Mouse (Mus musculus) CH12.LX (cell line): ENCODE data around the gene Srarp. TPM values are rescaled to one million over a fixed set of nuclear protein-coding genes. Genes with fewer than 3 reads are reported as not detected.

ENCODE experiments used
- DNase-seq: peaks from one replicate; pipeline ENCODE4 v3.0.0-alpha.2; 2013; ENCODE audit errors: extremely low read depth
- H3K27ac ChIP-seq: 2 replicates; pipeline ENCODE4 v1.5.1; 2012; ENCODE audit warnings: low read depth, mild to moderate bottlenecking, control low read depth, moderate library complexity; ENCODE audit not compliant: insufficient read depth
- H3K27me3 ChIP-seq: replicated peaks from 2 replicates; pipeline ENCODE3; 2012; ENCODE audit warnings: inconsistent platforms
- H3K36me3 ChIP-seq, 2 experiments: replicated peaks in 1 of 2; 2 replicates each; pipeline versions ENCODE3 to v1.6.1; 2012; ENCODE audit warnings: inconsistent platforms in 1 of 2, low read length in 1 of 2, mild to moderate bottlenecking in 1 of 2, mixed read lengths in 1 of 2, moderate library complexity in 1 of 2; ENCODE audit not compliant: control insufficient read depth in 1 of 2, insufficient read depth in 1 of 2
- H3K4me1 ChIP-seq, 2 experiments: 2 replicates each; pipeline ENCODE4 v1.6.1; 2012; ENCODE audit warnings: inconsistent platforms in 1 of 2, moderate library complexity in 1 of 2; ENCODE audit not compliant: insufficient read depth in 2 of 2, control insufficient read depth in 1 of 2
- H3K4me2 ChIP-seq: 2 replicates; pipeline ENCODE4 v1.6.1; 2012; ENCODE audit warnings: low read depth, mild to moderate bottlenecking, control low read depth; ENCODE audit not compliant: poor library complexity, insufficient read depth, severe bottlenecking
- H3K4me3 ChIP-seq, 3 experiments: fragments of 150-350 bp in 1 of 3; sonication (generic) in 1 of 3; replicated peaks in 1 of 3; 2 replicates each; pipeline versions ENCODE3 to v1.5.1; 2011 to 2012; ENCODE audit warnings: low read depth in 2 of 3, low read length in 2 of 3, mild to moderate bottlenecking in 2 of 3, moderate library complexity in 2 of 3, control low read depth in 1 of 3, improper control_type of control experiment in 1 of 3, inconsistent platforms in 1 of 3, mixed read lengths in 1 of 3; ENCODE audit not compliant: poor library complexity in 1 of 3
- H3K79me2 ChIP-seq: replicated peaks from 2 replicates; pipeline ENCODE4 v1.6.1; 2012; ENCODE audit warnings: mild to moderate bottlenecking, moderate library complexity; ENCODE audit not compliant: control insufficient read depth, poor library complexity, insufficient read depth, severe bottlenecking; ENCODE audit errors: extremely low read depth
- H3K9ac ChIP-seq: 2 replicates; pipeline ENCODE4 v1.6.1; 2012; ENCODE audit warnings: low read depth, mild to moderate bottlenecking, control low read depth, moderate library complexity; ENCODE audit not compliant: insufficient read depth
- H3K9me3 ChIP-seq: replicated peaks from 2 replicates; pipeline ENCODE3; 2012; ENCODE audit warnings: low read length, inconsistent platforms, mixed read lengths
- BHLHE40 ChIP-seq: IDR thresholded peaks from 2 replicates; pipeline ENCODE4 v1.6.1; 2011; ENCODE audit warnings: mild to moderate bottlenecking, low read depth, low read length, improper control_type of control experiment
- CTCF ChIP-seq, 2 experiments: IDR thresholded peaks in 1 of 2; conservative IDR thresholded peaks in 1 of 2; 2 replicates each; pipeline ENCODE4 v1.5.1; 2011 to 2012; ENCODE audit warnings: low read depth in 2 of 2, low read length in 2 of 2, improper control_type of control experiment in 1 of 2, inconsistent platforms in 1 of 2, mild to moderate bottlenecking in 1 of 2, moderate library complexity in 1 of 2
- ELF1 ChIP-seq: IDR thresholded peaks from 2 replicates; pipeline ENCODE4 v1.6.1; 2014; ENCODE audit warnings: low read depth, mild to moderate bottlenecking, inconsistent platforms, low read length, improper control_type of control experiment
- GABPA ChIP-seq: IDR thresholded peaks from 2 replicates; pipeline ENCODE4 v1.6.1; 2012; ENCODE audit warnings: low read depth, low read length, improper control_type of control experiment, inconsistent platforms; ENCODE audit not compliant: insufficient replicate concordance
- IRF4 ChIP-seq: IDR thresholded peaks from 2 replicates; pipeline ENCODE4 v1.6.1; 2014; ENCODE audit warnings: low read depth, mild to moderate bottlenecking, inconsistent platforms, low read length, improper control_type of control experiment
- KAT2A ChIP-seq: IDR thresholded peaks from 2 replicates; pipeline ENCODE4 v1.6.1; 2012; ENCODE audit warnings: low read length, improper control_type of control experiment, inconsistent platforms; ENCODE audit not compliant: insufficient replicate concordance
- MAX ChIP-seq: IDR thresholded peaks from 2 replicates; pipeline ENCODE4 v1.6.1; 2011; ENCODE audit warnings: low read length, improper control_type of control experiment
- MEF2A ChIP-seq: IDR thresholded peaks from 2 replicates; pipeline ENCODE4 v1.6.1; 2014; ENCODE audit warnings: low read depth, mild to moderate bottlenecking, inconsistent platforms, low read length, improper control_type of control experiment, borderline replicate concordance
- MXI1 ChIP-seq: IDR thresholded peaks from 2 replicates; pipeline ENCODE4 v1.6.1; 2011; ENCODE audit warnings: mild to moderate bottlenecking, low read depth, low read length, improper control_type of control experiment
- NRF1 ChIP-seq: IDR thresholded peaks from 2 replicates; pipeline ENCODE4 v1.6.1; 2014; ENCODE audit warnings: low read depth, mild to moderate bottlenecking, inconsistent platforms, low read length, improper control_type of control experiment, moderate library complexity
- POLR2A ChIP-seq: IDR thresholded peaks from 2 replicates; pipeline ENCODE4 v1.6.1; 2011; ENCODE audit warnings: low read depth, mild to moderate bottlenecking, improper control_type of control experiment, low read length
- POLR2AphosphoS2 ChIP-seq: IDR thresholded peaks from 2 replicates; pipeline ENCODE4 v1.6.1; 2011; ENCODE audit warnings: low read depth, low read length, improper control_type of control experiment
- RAD21 ChIP-seq: IDR thresholded peaks from 2 replicates; pipeline ENCODE4 v1.6.1; 2011; ENCODE audit warnings: low read depth, mild to moderate bottlenecking, low read length, improper control_type of control experiment, moderate library complexity
- RCOR1 ChIP-seq: conservative IDR thresholded peaks from 2 replicates; pipeline ENCODE4 v1.6.1; 2012; ENCODE audit warnings: low read depth, mild to moderate bottlenecking, inconsistent platforms, low read length, improper control_type of control experiment
- SIN3A ChIP-seq: IDR thresholded peaks from 2 replicates; pipeline ENCODE4 v1.6.1; 2012; ENCODE audit warnings: low read length, improper control_type of control experiment, inconsistent platforms
- SMC3 ChIP-seq: IDR thresholded peaks from 2 replicates; pipeline ENCODE4 v1.6.1; 2011; ENCODE audit warnings: low read depth, low read length, improper control_type of control experiment
- UBTF ChIP-seq: IDR thresholded peaks from 2 replicates; pipeline ENCODE4 v1.6.1; 2012; ENCODE audit warnings: low read depth, mild to moderate bottlenecking, inconsistent platforms, low read length, improper control_type of control experiment, moderate library complexity
- ZC3H11A ChIP-seq: IDR thresholded peaks from 2 replicates; pipeline ENCODE4 v1.6.1; 2012; ENCODE audit warnings: low read depth, mild to moderate bottlenecking, inconsistent platforms, low read length, improper control_type of control experiment
- ZNF384 ChIP-seq: IDR thresholded peaks from 2 replicates; pipeline ENCODE4 v1.6.1; 2012; ENCODE audit warnings: low read depth, low read length, improper control_type of control experiment, inconsistent platforms
- dilution Hi-C: fragments of 300-500 bp; cut with MboI; formaldehyde crosslinking; loops from 2 replicates; pipeline ENCODE4 v1.14.3; 2020; ENCODE audit warnings: low sequenced_read_pairs; ENCODE audit not compliant: extremely low pct_unique_long_range_greater_than_20kb, extremely low pct_ligation_motif_present
- in situ Hi-C: fragments of 300-500 bp; cut with MboI; formaldehyde crosslinking; loops from 3 replicates; pipeline ENCODE4 v1.14.3; 2019; ENCODE audit warnings: low sequenced_read_pairs, low pct_ligation_motif_present, low pct_unique_long_range_greater_than_20kb, mixed read lengths
- polyA plus RNA-seq: library from polyadenylated mRNA; unstranded; fragments of >175 nt; gene quantifications from 2 replicates; pipeline ENCODE4 v1.2.1, GENCODE M21; 2012; ENCODE audit warnings: low read depth; ENCODE audit not compliant: insufficient read length
- total RNA-seq, 2 experiments: library from RNA; depleted of rRNA; stranded (reverse); fragments of 300-350 nt in 1 of 2; fragments of >200 nt in 1 of 2; gene quantifications; 2 replicates each; pipeline ENCODE4 v1.2.3; 2012 to 2014

The Srarp gene
- total and polyA plus RNA-seq, 3 experiments: not detected

GRCm38 (mm10) chr4:141430997-141431396 is 4.9 kb downstream of the Srarp start (continued):
- TF ChIP-seq MAX (no peak), ZC3H11A (peak; percentile 31)

GRCm38 (mm10) chr4:141429847-141430246 is 6.1 kb downstream of the Srarp start:
- no peak overlapping the region for H3K4me3 ChIP-seq
- H3K79me2 ChIP-seq: no peaks in the 10 kb centered on the region
- H3K36me3 ChIP-seq: no peaks in the 10 kb centered on the region
- no peak overlapping the region for H3K4me2 ChIP-seq
- dilution Hi-C loops: no loop called here
- TF ChIP-seq SMC3 (peak; percentile 84), RCOR1 (no peak), CTCF (conservative IDR thresholded peaks at IDR 0.05 in 1 of 2, IDR thresholded peaks at IDR 0.05 in 1 of 2; ENCODE audit: low read depth in 2 of 2, low read length in 2 of 2) (peak; percentile 31 to 72; a peak in 3 of 4 replicates), ZC3H11A (peak; percentile 25), KAT2A (no peak), BHLHE40 (no peak), RAD21 (peak; percentile 64)
- TF ChIP-seq, all 38 proteins: peak for 4
- H3K27me3 ChIP-seq: peaks cover 1% of the 10 kb centered on the region
- H3K4me1 ChIP-seq: peaks cover 4 to 22% of the 10 kb centered on the region in 2 experiments; a peak in 3 of 4 replicates
- in situ Hi-C loops: no loop called here
- H3K27ac ChIP-seq: no peak overlapping the region
- H3K9me3 ChIP-seq: no peaks in the 10 kb centered on the region
- no peak overlapping the region for H3K9ac ChIP-seq
- DNase-seq: no peak

GRCm38 (mm10) chr4:141429381-141429780 is 6.5 kb downstream of the Srarp start:
- Histone ChIP-seq H3K9me3 (no peaks in the 10 kb centered on the region), H3K36me3 (no peaks in the 10 kb centered on the region), H3K4me3 (no peak overlapping the region), H3K27me3 (peaks cover 1% of the 10 kb centered on the region), H3K79me2 (no peaks in the 10 kb centered on the region), H3K9ac (no peak overlapping the region), H3K4me2 (no peak overlapping the region), H3K4me1 (peaks cover 6 to 25% of the 10 kb centered on the region in 2 experiments; a peak in 3 of 4 replicates), H3K27ac (no peak overlapping the region)
- DNase-seq: no peak
- dilution Hi-C loops: no loop called here
- in situ Hi-C loops: no loop called here
- TF ChIP-seq UBTF: no peak
- TF ChIP-seq BHLHE40: no peak
- no peak for TF ChIP-seq POLR2A
- no peak for TF ChIP-seq MEF2A
- no peak for TF ChIP-seq POLR2AphosphoS2

GRCm38 (mm10) chr4:141427921-141428320 is 8.0 kb downstream of the Srarp start:
- Histone ChIP-seq H3K79me2 (no peaks in the 10 kb centered on the region), H3K27me3 (peaks cover 1% of the 10 kb centered on the region), H3K36me3 (no peaks in the 10 kb centered on the region), H3K9ac (no peak overlapping the region), H3K9me3 (no peaks in the 10 kb centered on the region), H3K27ac (no peak overlapping the region), H3K4me1 (peaks cover 12 to 36% of the 10 kb centered on the region in 2 experiments), H3K4me3 (no peak overlapping the region), H3K4me2 (no peak overlapping the region)
- dilution Hi-C loops (no loop called here), in situ Hi-C loops (no loop called here)
- TF ChIP-seq SIN3A (no peak), NRF1 (no peak), ZNF384 (no peak), MAX (no peak), IRF4 (no peak), CTCF (conservative IDR thresholded peaks at IDR 0.05 in 1 of 2, IDR thresholded peaks at IDR 0.05 in 1 of 2; ENCODE audit: low read depth in 2 of 2, low read length in 2 of 2) (no peak), MXI1 (no peak), GABPA (no peak), ELF1 (no peak)
- DNase-seq: no peak
